Mouse (Mus musculus) CH12.LX (cell line): Measurements from ENCODE around the gene Fancc. TPM values are rescaled to one million over a fixed set of nuclear protein-coding genes. Genes with fewer than 3 reads are reported as not detected.

Source experiments
- DNase-seq: peaks from one replicate; pipeline ENCODE4 v3.0.0-alpha.2; 2013; ENCODE audit errors: extremely low read depth
- H3K27ac ChIP-seq: 2 replicates; pipeline ENCODE4 v1.5.1; 2012; ENCODE audit warnings: low read depth, mild to moderate bottlenecking, control low read depth, moderate library complexity; ENCODE audit not compliant: insufficient read depth
- H3K27me3 ChIP-seq: replicated peaks from 2 replicates; pipeline ENCODE3; 2012; ENCODE audit warnings: inconsistent platforms
- H3K36me3 ChIP-seq, 2 experiments: replicated peaks in 1 of 2; 2 replicates each; pipeline versions ENCODE3 to v1.6.1; 2012; ENCODE audit warnings: inconsistent platforms in 1 of 2, low read length in 1 of 2, mild to moderate bottlenecking in 1 of 2, mixed read lengths in 1 of 2, moderate library complexity in 1 of 2; ENCODE audit not compliant: control insufficient read depth in 1 of 2, insufficient read depth in 1 of 2
- H3K4me1 ChIP-seq, 2 experiments: 2 replicates each; pipeline ENCODE4 v1.6.1; 2012; ENCODE audit warnings: inconsistent platforms in 1 of 2, moderate library complexity in 1 of 2; ENCODE audit not compliant: insufficient read depth in 2 of 2, control insufficient read depth in 1 of 2
- H3K4me2 ChIP-seq: 2 replicates; pipeline ENCODE4 v1.6.1; 2012; ENCODE audit warnings: low read depth, mild to moderate bottlenecking, control low read depth; ENCODE audit not compliant: poor library complexity, insufficient read depth, severe bottlenecking
- H3K4me3 ChIP-seq, 3 experiments: fragments of 150-350 bp in 1 of 3; sonication (generic) in 1 of 3; replicated peaks in 1 of 3; 2 replicates each; pipeline versions ENCODE3 to v1.5.1; 2011 to 2012; ENCODE audit warnings: low read depth in 2 of 3, low read length in 2 of 3, mild to moderate bottlenecking in 2 of 3, moderate library complexity in 2 of 3, control low read depth in 1 of 3, improper control_type of control experiment in 1 of 3, inconsistent platforms in 1 of 3, mixed read lengths in 1 of 3; ENCODE audit not compliant: poor library complexity in 1 of 3
- H3K79me2 ChIP-seq: replicated peaks from 2 replicates; pipeline ENCODE4 v1.6.1; 2012; ENCODE audit warnings: mild to moderate bottlenecking, moderate library complexity; ENCODE audit not compliant: control insufficient read depth, poor library complexity, insufficient read depth, severe bottlenecking; ENCODE audit errors: extremely low read depth
- H3K9ac ChIP-seq: 2 replicates; pipeline ENCODE4 v1.6.1; 2012; ENCODE audit warnings: low read depth, mild to moderate bottlenecking, control low read depth, moderate library complexity; ENCODE audit not compliant: insufficient read depth
- H3K9me3 ChIP-seq: replicated peaks from 2 replicates; pipeline ENCODE3; 2012; ENCODE audit warnings: low read length, inconsistent platforms, mixed read lengths
- BHLHE40 ChIP-seq: IDR thresholded peaks from 2 replicates; pipeline ENCODE4 v1.6.1; 2011; ENCODE audit warnings: mild to moderate bottlenecking, low read depth, low read length, improper control_type of control experiment
- CHD1 ChIP-seq: IDR thresholded peaks from 2 replicates; pipeline ENCODE4 v1.6.1; 2012; ENCODE audit warnings: low read depth, low read length, improper control_type of control experiment, inconsistent platforms
- CHD2 ChIP-seq: IDR thresholded peaks from 2 replicates; pipeline ENCODE4 v1.6.1; 2011; ENCODE audit warnings: low read length, improper control_type of control experiment
- CTCF ChIP-seq, 2 experiments: IDR thresholded peaks in 1 of 2; conservative IDR thresholded peaks in 1 of 2; 2 replicates each; pipeline ENCODE4 v1.5.1; 2011 to 2012; ENCODE audit warnings: low read depth in 2 of 2, low read length in 2 of 2, improper control_type of control experiment in 1 of 2, inconsistent platforms in 1 of 2, mild to moderate bottlenecking in 1 of 2, moderate library complexity in 1 of 2
- E2F4 ChIP-seq: IDR thresholded peaks from 2 replicates; pipeline ENCODE4 v1.6.1; 2011; ENCODE audit warnings: low read depth, low read length, improper control_type of control experiment; ENCODE audit not compliant: insufficient replicate concordance
- ELF1 ChIP-seq: IDR thresholded peaks from 2 replicates; pipeline ENCODE4 v1.6.1; 2014; ENCODE audit warnings: low read depth, mild to moderate bottlenecking, inconsistent platforms, low read length, improper control_type of control experiment
- EP300 ChIP-seq: IDR thresholded peaks from 2 replicates; pipeline ENCODE4 v1.6.1; 2011; ENCODE audit warnings: low read length, improper control_type of control experiment
- ETS1 ChIP-seq: conservative IDR thresholded peaks from 2 replicates; pipeline ENCODE4 v1.6.1; 2012; ENCODE audit warnings: low read depth, mild to moderate bottlenecking, inconsistent platforms, low read length, improper control_type of control experiment, moderate library complexity
- HCFC1 ChIP-seq: IDR thresholded peaks from 2 replicates; pipeline ENCODE4 v1.6.1; 2012; ENCODE audit warnings: low read depth, mild to moderate bottlenecking, inconsistent platforms, low read length, improper control_type of control experiment
- IRF4 ChIP-seq: IDR thresholded peaks from 2 replicates; pipeline ENCODE4 v1.6.1; 2014; ENCODE audit warnings: low read depth, mild to moderate bottlenecking, inconsistent platforms, low read length, improper control_type of control experiment
- JUN ChIP-seq: IDR thresholded peaks from 2 replicates; pipeline ENCODE4 v1.6.1; 2011; ENCODE audit warnings: low read depth, mild to moderate bottlenecking, low read length, improper control_type of control experiment, moderate library complexity; ENCODE audit not compliant: insufficient read depth
- JUND ChIP-seq: conservative IDR thresholded peaks from 2 replicates; pipeline ENCODE4 v1.6.1; 2011; ENCODE audit warnings: low read depth, low read length, improper control_type of control experiment
- KAT2A ChIP-seq: IDR thresholded peaks from 2 replicates; pipeline ENCODE4 v1.6.1; 2012; ENCODE audit warnings: low read length, improper control_type of control experiment, inconsistent platforms; ENCODE audit not compliant: insufficient replicate concordance
- MAFK ChIP-seq: IDR thresholded peaks from 2 replicates; pipeline ENCODE4 v1.6.1; 2011; ENCODE audit warnings: low read length, improper control_type of control experiment; ENCODE audit not compliant: insufficient replicate concordance
- MAX ChIP-seq: IDR thresholded peaks from 2 replicates; pipeline ENCODE4 v1.6.1; 2011; ENCODE audit warnings: low read length, improper control_type of control experiment
- MAZ ChIP-seq: IDR thresholded peaks from 2 replicates; pipeline ENCODE4 v1.6.1; 2012; ENCODE audit warnings: low read depth, mild to moderate bottlenecking, inconsistent platforms, low read length, improper control_type of control experiment, moderate library complexity
- MEF2A ChIP-seq: IDR thresholded peaks from 2 replicates; pipeline ENCODE4 v1.6.1; 2014; ENCODE audit warnings: low read depth, mild to moderate bottlenecking, inconsistent platforms, low read length, improper control_type of control experiment, borderline replicate concordance
- MXI1 ChIP-seq: IDR thresholded peaks from 2 replicates; pipeline ENCODE4 v1.6.1; 2011; ENCODE audit warnings: mild to moderate bottlenecking, low read depth, low read length, improper control_type of control experiment
- MYC ChIP-seq: IDR thresholded peaks from 2 replicates; pipeline ENCODE4 v1.6.1; 2011; ENCODE audit warnings: low read depth, mild to moderate bottlenecking, improper control_type of control experiment, low read length
- NELFE ChIP-seq: IDR thresholded peaks from 2 replicates; pipeline ENCODE4 v1.6.1; 2011; ENCODE audit warnings: low read depth, low read length, improper control_type of control experiment
- POLR2AphosphoS2 ChIP-seq: IDR thresholded peaks from 2 replicates; pipeline ENCODE4 v1.6.1; 2011; ENCODE audit warnings: low read depth, low read length, improper control_type of control experiment
- RCOR1 ChIP-seq: conservative IDR thresholded peaks from 2 replicates; pipeline ENCODE4 v1.6.1; 2012; ENCODE audit warnings: low read depth, mild to moderate bottlenecking, inconsistent platforms, low read length, improper control_type of control experiment
- SIN3A ChIP-seq: IDR thresholded peaks from 2 replicates; pipeline ENCODE4 v1.6.1; 2012; ENCODE audit warnings: low read length, improper control_type of control experiment, inconsistent platforms
- TBP ChIP-seq: conservative IDR thresholded peaks from 2 replicates; pipeline ENCODE4 v1.6.1; 2011; ENCODE audit warnings: low read depth, low read length, improper control_type of control experiment
- TCF12 ChIP-seq: IDR thresholded peaks from 2 replicates; pipeline ENCODE4 v1.6.1; 2014; ENCODE audit warnings: low read depth, mild to moderate bottlenecking, inconsistent platforms, low read length, improper control_type of control experiment
- UBTF ChIP-seq: IDR thresholded peaks from 2 replicates; pipeline ENCODE4 v1.6.1; 2012; ENCODE audit warnings: low read depth, mild to moderate bottlenecking, inconsistent platforms, low read length, improper control_type of control experiment, moderate library complexity
- USF1 ChIP-seq: IDR thresholded peaks from 2 replicates; pipeline ENCODE4 v1.6.1; 2014; ENCODE audit warnings: low read depth, mild to moderate bottlenecking, inconsistent platforms, low read length, improper control_type of control experiment
- USF2 ChIP-seq: conservative IDR thresholded peaks from 2 replicates; pipeline ENCODE4 v1.6.1; 2011; ENCODE audit warnings: low read depth, low read length, improper control_type of control experiment
- ZC3H11A ChIP-seq: IDR thresholded peaks from 2 replicates; pipeline ENCODE4 v1.6.1; 2012; ENCODE audit warnings: low read depth, mild to moderate bottlenecking, inconsistent platforms, low read length, improper control_type of control experiment
- ZMIZ1 ChIP-seq: IDR thresholded peaks from 2 replicates; pipeline ENCODE4 v1.6.1; 2012; ENCODE audit warnings: low read depth, mild to moderate bottlenecking, inconsistent platforms, low read length, improper control_type of control experiment
- dilution Hi-C: fragments of 300-500 bp; cut with MboI; formaldehyde crosslinking; loops from 2 replicates; pipeline ENCODE4 v1.14.3; 2020; ENCODE audit warnings: low sequenced_read_pairs; ENCODE audit not compliant: extremely low pct_unique_long_range_greater_than_20kb, extremely low pct_ligation_motif_present
- in situ Hi-C: fragments of 300-500 bp; cut with MboI; formaldehyde crosslinking; loops from 3 replicates; pipeline ENCODE4 v1.14.3; 2019; ENCODE audit warnings: low sequenced_read_pairs, low pct_ligation_motif_present, low pct_unique_long_range_greater_than_20kb, mixed read lengths
- polyA plus RNA-seq: library from polyadenylated mRNA; unstranded; fragments of >175 nt; gene quantifications from 2 replicates; pipeline ENCODE4 v1.2.1, GENCODE M21; 2012; ENCODE audit warnings: low read depth; ENCODE audit not compliant: insufficient read length
- total RNA-seq, 2 experiments: library from RNA; depleted of rRNA; stranded (reverse); fragments of 300-350 nt in 1 of 2; fragments of >200 nt in 1 of 2; gene quantifications; 2 replicates each; pipeline ENCODE4 v1.2.3; 2012 to 2014

The Fancc gene
- total and polyA plus RNA-seq, 3 experiments, result 8.2 to 12.4 (median 8.7) TPM

DNA sequence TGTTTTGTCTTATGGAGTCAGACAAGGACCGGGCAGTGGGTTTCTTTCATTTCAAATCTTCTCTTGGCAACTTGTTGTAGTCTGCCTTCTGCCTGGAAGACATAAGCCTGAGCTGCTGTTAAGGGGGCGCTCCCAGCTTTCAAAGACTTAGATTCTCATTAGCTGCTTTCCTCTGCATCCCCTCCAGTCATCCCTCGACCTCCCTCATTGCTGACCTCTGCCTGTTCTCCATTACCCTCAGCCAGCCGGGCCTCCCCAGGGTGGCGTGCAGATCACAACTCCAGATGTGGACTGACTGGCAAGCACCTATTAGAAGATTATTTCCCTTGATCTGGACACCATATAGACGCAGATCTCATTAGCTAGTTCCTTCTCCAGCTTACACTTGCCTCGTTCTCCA lies 45.9 kb downstream of the Fancc start:
- Histone ChIP-seq H3K4me3 (no peak overlapping the region), H3K4me1 (peaks cover 0 to 5% of the 10 kb centered on the region in 2 experiments; a peak in 2 of 4 replicates), H3K4me2 (no peak overlapping the region), H3K36me3 (no peaks in the 10 kb centered on the region), H3K9ac (no peak overlapping the region), H3K27ac (no peak overlapping the region), H3K79me2 (no peaks in the 10 kb centered on the region), H3K9me3 (no peaks in the 10 kb centered on the region), H3K27me3 (no peaks in the 10 kb centered on the region)
- in situ Hi-C loops (no loop called here), dilution Hi-C loops (no loop called here)
- DNase-seq, result no peak
- TF ChIP-seq KAT2A, result no peak
- no peak for TF ChIP-seq POLR2AphosphoS2
- TF ChIP-seq HCFC1, result no peak
- TF ChIP-seq MXI1, result no peak

DNA sequence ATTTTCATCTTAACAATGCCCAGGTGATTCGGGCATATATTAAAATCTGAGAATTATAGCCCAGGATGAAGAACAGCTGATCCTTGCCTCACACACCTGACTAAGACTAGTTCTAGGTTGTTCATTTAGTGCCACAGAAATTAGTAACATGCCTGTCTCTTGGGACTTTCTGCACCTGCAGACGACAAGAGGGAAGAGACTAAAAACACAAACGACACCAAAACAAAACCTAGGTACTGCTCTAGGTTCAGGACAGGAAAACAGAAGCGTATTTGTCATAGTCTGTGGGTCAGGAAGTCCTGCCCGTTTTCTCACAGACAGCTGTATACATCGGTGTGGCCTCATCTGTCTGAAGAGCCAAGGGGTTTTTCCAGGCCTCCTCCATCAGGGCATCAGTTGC lies 51.7 kb downstream of the Fancc start:
- H3K27ac ChIP-seq, result no peak overlapping the region
- H3K9me3 ChIP-seq, result no peaks in the 10 kb centered on the region
- H3K9ac ChIP-seq, result no peak overlapping the region
- H3K4me3 ChIP-seq, result no peak overlapping the region
- H3K27me3 ChIP-seq, result no peaks in the 10 kb centered on the region
- no peaks in the 10 kb centered on the region for H3K79me2 ChIP-seq
- TF ChIP-seq JUND (peak; percentile 98), MAZ (0 out of 2 replicates have a peak, but pooled peaks have one; percentile 39), USF1 (no peak), CTCF (conservative IDR thresholded peaks at IDR 0.05 in 1 of 2, IDR thresholded peaks at IDR 0.05 in 1 of 2; ENCODE audit: low read depth in 2 of 2, low read length in 2 of 2) (no peak), RCOR1 (peak; percentile 99), ETS1 (peak; percentile 97), EP300 (peak; percentile 99), E2F4 (0 out of 2 replicates have a peak, but pooled peaks have one; percentile 56), UBTF (no peak), MYC (peak; percentile 73), KAT2A (peak; percentile 79), IRF4 (peak; percentile 99), MEF2A (peak; percentile 89), TCF12 (peak; percentile 99), HCFC1 (peak; percentile 25; the same call in 1 of the 2 replicates), NELFE (no peak), SIN3A (peak; percentile 94), BHLHE40 (peak; percentile 93), ZC3H11A (no peak), CHD2 (peak; percentile 81; the same call in 1 of the 2 replicates), MAX (peak; percentile 65; the same call in 1 of the 2 replicates), CHD1 (no peak), USF2 (no peak), MXI1 (peak; percentile 58; the same call in 1 of the 2 replicates), ELF1 (peak; percentile 47; the same call in 1 of the 2 replicates), ZMIZ1 (0 out of 2 replicates have a peak, but pooled peaks have one; percentile 47), JUN (peak; percentile 96), TBP (no peak), POLR2AphosphoS2 (no peak), MAFK (peak; percentile 86)
- no peaks in the 10 kb centered on the region for H3K36me3 ChIP-seq
- in situ Hi-C loops, result no loop called here
- dilution Hi-C loops, result no loop called here
- peak; percentile 82 for DNase-seq
- peaks cover 8 to 21% of the 10 kb centered on the region in 2 experiments for H3K4me1 ChIP-seq
- no peak overlapping the region; the same call in 1 of the 2 replicates for H3K4me2 ChIP-seq
